Mouse (Mus musculus): ENCODE measurements at regions not wholly inside any gene's neighbourhood (a gene's known extent, or its start where the extent isn't known, plus 50 kb on each side); places are given as distances from the start of the nearest gene placed in this dataset.
"Not testable (repeated sequence)": the region's sequence is repeated elsewhere in the genome, so short reads cannot be mapped to it uniquely, and the experiment has no call there.

- H3K27me3 ChIP-seq; H3K4me3 ChIP-seq; H3K9ac ChIP-seq; H3K4me2 ChIP-seq; H3K4me1 ChIP-seq (replicated peaks); ATAC-seq (ENCODE audit: low read depth); H3K27ac ChIP-seq (replicated peaks); H3K36me3 ChIP-seq: not testable (repeated sequence)
- WGBS = 81% methylated on average over 2 of the region's 2 CpGs
- H3K9me3 ChIP-seq = peaks cover 48% of the 10 kb centered on the region
These were observed 159.6 kb downstream of the H60c start for GRCm38 (mm10) chr10:3107955-3108354.
